Mouse (Mus musculus) megakaryocyte, adult 5-6 weeks (primary cell): Measurements from ENCODE around the gene Atrx. TPM values are rescaled to one million over a fixed set of nuclear protein-coding genes. Genes with fewer than 3 reads are reported as not detected.
"Not testable (repeated sequence)": the region's sequence is repeated elsewhere in the genome, so short reads cannot be mapped to it uniquely, and the experiment has no call there.

Experiments used
- ATAC-seq: 2 replicates; pipeline ENCODE4 v1.8.0; 2016; ENCODE audit warnings: mild to moderate bottlenecking, inconsistent platforms; ENCODE audit not compliant: poor library complexity, severe bottlenecking
- total RNA-seq, 2 experiments: library from RNA; stranded (forward) in 1 of 2; stranded (reverse) in 1 of 2; fragments of 153-499, 151-499 nt in 1 of 2; fragments of 221-1000, 200-1000 nt in 1 of 2; gene quantifications; 2 replicates each; pipeline versions ENCODE4 v1.2.3 to v1.2.4; 2015 to 2017

Gene Atrx
- total RNA-seq (2015): 103 and 125 TPM in 2 replicates
- 169 and 170 TPM in 2 replicates for total RNA-seq (2017)

GRCm38 (mm10) chrX:105928861-105929477 lies at the start of gene Atrx:
Gene Atrx, minus strand, starts transcription at chrX:105929403.
- ATAC-seq: peak; percentile 88

GRCm38 (mm10) chrX:105957091-105957490 lies 27.9 kb upstream of the Atrx start:
- not testable (repeated sequence) for ATAC-seq

- ATAC-seq: no peak
These were observed 24.8 kb upstream of the Atrx start for GRCm38 (mm10) chrX:105953999-105954398.

GRCm38 (mm10) chrX:105946357-105946756 lies 17.2 kb upstream of the Atrx start:
- no peak for ATAC-seq

GRCm38 (mm10) chrX:105939245-105939644 lies 10.0 kb upstream of the Atrx start:
- no peak for ATAC-seq

- no peak for ATAC-seq
These were observed 8.5 kb upstream of the Atrx start for GRCm38 (mm10) chrX:105937736-105938135.

- no peak for ATAC-seq
These were observed 5.1 kb upstream of the Atrx start for GRCm38 (mm10) chrX:105934341-105934740.

- peak; percentile 1; the same call in 1 of the 2 replicates for ATAC-seq
These were observed 355 bp upstream of the Atrx start for GRCm38 (mm10) chrX:105929478-105930038.

GRCm38 (mm10) chrX:105927941-105928860 lies 1.0 kb downstream of the Atrx start:
- peak; percentile 36 for ATAC-seq

GRCm38 (mm10) chrX:105926121-105926735 lies 3.0 kb downstream of the Atrx start:
- peak; percentile 33 for ATAC-seq

- no peak for ATAC-seq
These were observed 4.7 kb downstream of the Atrx start for GRCm38 (mm10) chrX:105924326-105925070.

- ATAC-seq: no peak
These were observed 5.3 kb downstream of the Atrx start for GRCm38 (mm10) chrX:105923896-105924295.

GRCm38 (mm10) chrX:105922986-105923385 lies 6.2 kb downstream of the Atrx start:
- ATAC-seq: not testable (repeated sequence)

GRCm38 (mm10) chrX:105921421-105921820 lies 7.8 kb downstream of the Atrx start:
- ATAC-seq: peak; percentile 52; the same call in 1 of the 2 replicates

GRCm38 (mm10) chrX:105911728-105912127 lies 17.5 kb downstream of the Atrx start:
- ATAC-seq: no peak

GRCm38 (mm10) chrX:105901611-105902010 lies 27.6 kb downstream of the Atrx start:
- ATAC-seq: no peak

- no peak for ATAC-seq
These were observed 42.3 kb downstream of the Atrx start for GRCm38 (mm10) chrX:105886921-105887320.

- peak; percentile 57 for ATAC-seq
These were observed 64.8 kb downstream of the Atrx start for GRCm38 (mm10) chrX:105864367-105864766.

GRCm38 (mm10) chrX:105824462-105824861 lies 104.7 kb downstream of the Atrx start:
- ATAC-seq: no peak

- no peak for ATAC-seq
These were observed 134.3 kb downstream of the Atrx start for GRCm38 (mm10) chrX:105794806-105795403.
